Mouse (Mus musculus): ENCODE measurements at regions not wholly inside any gene's neighbourhood (a gene's known extent, or its start where the extent isn't known, plus 50 kb on each side); places are given as distances from the start of the nearest gene placed in this dataset.

DNA sequence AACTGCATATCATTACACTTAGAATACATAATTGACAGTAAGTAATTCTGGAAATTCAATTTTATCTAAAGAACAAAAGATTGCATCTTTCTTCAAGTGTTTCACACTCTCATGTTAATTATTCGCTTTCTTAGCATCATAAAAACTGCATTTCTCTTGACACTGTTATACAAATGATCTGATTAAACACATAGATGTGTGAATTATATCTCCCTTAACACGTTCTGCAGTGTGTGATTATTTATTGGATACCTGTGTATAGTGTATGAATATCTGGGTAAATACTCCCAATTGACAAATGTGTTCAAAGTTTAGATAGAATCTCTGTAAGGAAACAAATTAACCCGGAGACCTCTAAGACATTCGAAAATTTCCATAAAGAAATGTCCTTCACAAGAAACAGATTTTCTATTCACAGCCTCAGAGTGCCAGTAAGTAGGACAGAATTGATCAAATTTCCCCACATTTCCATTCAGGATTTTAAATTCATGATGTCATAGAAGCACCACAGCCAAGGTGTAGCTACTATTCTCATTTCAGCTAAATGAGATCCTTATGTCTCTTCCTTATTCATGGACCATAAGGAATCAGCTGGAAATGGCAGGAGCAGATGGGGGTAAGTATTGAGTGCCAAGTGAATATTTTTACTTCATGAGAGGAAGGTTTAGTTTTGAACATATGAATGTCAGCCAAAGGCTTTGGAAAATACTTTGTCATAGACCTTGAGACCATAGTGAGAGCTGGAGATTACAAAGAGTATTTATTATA is 2231.6 kb downstream of the Pcdh9 start:
- no peak overlapping the region for H3K27ac ChIP-seq (ENCODE audit: low read depth, low read length)
- no peaks in the 10 kb centered on the region for H3K27me3 ChIP-seq (ENCODE audit: control insufficient read depth, insufficient read depth, low read length)
- H3K9ac ChIP-seq (ENCODE audit: low read depth, low read length) = no peak overlapping the region
- no peaks in the 10 kb centered on the region for H3K36me3 ChIP-seq (ENCODE audit: control insufficient read depth, insufficient read depth, low read length)
- ATAC-seq (ENCODE audit: low FRiP score) = no peak
- 85% methylated on average over 4 of the region's 4 CpGs for WGBS
- H3K9me3 ChIP-seq (ENCODE audit: control insufficient read depth, low read length) = no peaks in the 10 kb centered on the region
- DNase-seq (ENCODE audit: low spot score) = no peak
- H3K4me1 ChIP-seq (replicated peaks; ENCODE audit: control insufficient read depth, insufficient read depth, low read length) = no peaks in the 10 kb centered on the region
- H3K4me3 ChIP-seq (ENCODE audit: low read depth, low read length) = no peak overlapping the region
- no peak overlapping the region for H3K4me2 ChIP-seq (replicated peaks; ENCODE audit: low read depth, low read length)

GRCm38 (mm10) chr14:91656011-91656410 is 2234.5 kb downstream of the Pcdh9 start:
- 85% methylated on average over 1 of the region's 1 CpGs for WGBS
- H3K4me2 ChIP-seq (replicated peaks; ENCODE audit: low read depth, low read length) = no peak overlapping the region

DNA sequence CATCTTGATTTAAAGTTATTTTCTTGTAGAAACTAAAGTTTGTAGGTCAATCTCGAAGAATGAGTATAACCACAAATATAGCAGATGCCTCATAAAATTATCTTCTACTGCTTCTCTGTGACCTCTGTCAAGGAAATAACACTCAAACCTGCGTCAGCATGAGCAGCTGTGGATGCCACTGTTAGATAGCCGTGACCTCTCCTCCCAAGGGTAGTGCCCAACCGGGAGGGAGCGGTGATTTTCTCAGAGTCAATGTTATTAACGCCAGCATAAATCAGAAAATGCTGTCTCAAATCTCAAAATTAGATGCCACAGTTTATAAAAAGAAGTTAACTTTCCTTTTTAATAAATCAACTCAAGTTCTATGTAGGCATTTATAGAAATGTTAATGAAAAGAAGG is 2259.5 kb downstream of the Pcdh9 start:
- H3K27me3 ChIP-seq (ENCODE audit: control insufficient read depth, insufficient read depth, low read length) = no peaks in the 10 kb centered on the region
- H3K9ac ChIP-seq (ENCODE audit: low read depth, low read length) = no peak overlapping the region
- no peaks in the 10 kb centered on the region for H3K9me3 ChIP-seq (ENCODE audit: control insufficient read depth, low read length)
- no peak overlapping the region for H3K27ac ChIP-seq (ENCODE audit: low read depth, low read length)
- ATAC-seq (ENCODE audit: low FRiP score) = no peak
- DNase-seq (ENCODE audit: low spot score) = peak; percentile 19
- 57% methylated on average over 6 of the region's 6 CpGs for WGBS
- no peaks in the 10 kb centered on the region for H3K36me3 ChIP-seq (ENCODE audit: control insufficient read depth, insufficient read depth, low read length)
- no peaks in the 10 kb centered on the region for H3K4me1 ChIP-seq (replicated peaks; ENCODE audit: control insufficient read depth, insufficient read depth, low read length)
- no peak overlapping the region for H3K4me3 ChIP-seq (ENCODE audit: low read depth, low read length)
- no peak overlapping the region for H3K4me2 ChIP-seq (replicated peaks; ENCODE audit: low read depth, low read length)

More at GRCm38 (mm10) chr14:91656011-91656410, 2234.5 kb downstream of the Pcdh9 start:
- H3K27ac ChIP-seq (ENCODE audit: low read depth, low read length) = no peak overlapping the region
- ATAC-seq (ENCODE audit: low FRiP score) (no peak), DNase-seq (ENCODE audit: low spot score) (no peak)
- no peak overlapping the region for H3K9ac ChIP-seq (ENCODE audit: low read depth, low read length)
- H3K27me3 ChIP-seq (ENCODE audit: control insufficient read depth, insufficient read depth, low read length) = no peaks in the 10 kb centered on the region
- no peaks in the 10 kb centered on the region for H3K9me3 ChIP-seq (ENCODE audit: control insufficient read depth, low read length)
- no peaks in the 10 kb centered on the region for H3K4me1 ChIP-seq (replicated peaks; ENCODE audit: control insufficient read depth, insufficient read depth, low read length)
- H3K4me3 ChIP-seq (ENCODE audit: low read depth, low read length) = no peak overlapping the region
- H3K36me3 ChIP-seq (ENCODE audit: control insufficient read depth, insufficient read depth, low read length) = no peaks in the 10 kb centered on the region

DNA sequence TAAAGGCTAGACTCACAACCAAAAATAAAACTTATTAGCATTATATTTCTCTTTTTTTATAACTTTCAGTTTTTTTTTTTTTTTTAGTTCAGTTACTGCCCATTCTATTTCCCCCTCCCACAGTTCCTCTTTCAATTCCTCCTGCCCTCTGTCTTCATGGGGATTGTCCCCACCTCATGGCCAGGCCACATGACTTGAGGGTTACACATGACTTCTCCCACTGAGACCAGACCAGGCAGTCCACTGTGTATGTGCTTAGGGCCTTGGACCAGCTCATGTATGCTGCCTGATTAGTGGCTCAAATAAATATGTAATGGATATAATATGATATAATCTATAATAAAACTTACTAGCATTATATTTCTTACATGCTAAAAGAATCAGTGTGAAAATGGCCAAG is 2276.1 kb downstream of the Pcdh9 start:
- H3K4me3 ChIP-seq (ENCODE audit: low read depth, low read length) = no peak overlapping the region
- H3K9me3 ChIP-seq (ENCODE audit: control insufficient read depth, low read length) = no peaks in the 10 kb centered on the region

GRCm38 (mm10) chr14:91604570-91604969 is 2285.9 kb downstream of the Pcdh9 start:
- ATAC-seq (ENCODE audit: low FRiP score) (no peak), DNase-seq (ENCODE audit: low spot score) (no peak)
- Histone ChIP-seq H3K27me3 (ENCODE audit: control insufficient read depth, insufficient read depth, low read length) (no peaks in the 10 kb centered on the region), H3K4me2 (replicated peaks; ENCODE audit: low read depth, low read length) (no peak overlapping the region), H3K9me3 (ENCODE audit: control insufficient read depth, low read length) (no peaks in the 10 kb centered on the region), H3K4me1 (replicated peaks; ENCODE audit: control insufficient read depth, insufficient read depth, low read length) (no peaks in the 10 kb centered on the region), H3K9ac (ENCODE audit: low read depth, low read length) (no peak overlapping the region), H3K27ac (ENCODE audit: low read depth, low read length) (no peak overlapping the region), H3K36me3 (ENCODE audit: control insufficient read depth, insufficient read depth, low read length) (no peaks in the 10 kb centered on the region), H3K4me3 (ENCODE audit: low read depth, low read length) (no peak overlapping the region)

More for the DNA sequence above, 2276.1 kb downstream of the Pcdh9 start:
- Histone ChIP-seq H3K27ac (ENCODE audit: low read depth, low read length) (no peak overlapping the region), H3K27me3 (ENCODE audit: control insufficient read depth, insufficient read depth, low read length) (no peaks in the 10 kb centered on the region), H3K4me2 (replicated peaks; ENCODE audit: low read depth, low read length) (no peak overlapping the region), H3K36me3 (ENCODE audit: control insufficient read depth, insufficient read depth, low read length) (no peaks in the 10 kb centered on the region), H3K4me1 (replicated peaks; ENCODE audit: control insufficient read depth, insufficient read depth, low read length) (no peaks in the 10 kb centered on the region), H3K9ac (ENCODE audit: low read depth, low read length) (no peak overlapping the region)
- DNase-seq (ENCODE audit: low spot score) = no peak
- ATAC-seq (ENCODE audit: low FRiP score) = no peak

GRCm38 (mm10) chr14:91582462-91582861 is 2308.0 kb downstream of the Pcdh9 start:
- WGBS = 83% methylated on average over 1 of the region's 1 CpGs

DNA sequence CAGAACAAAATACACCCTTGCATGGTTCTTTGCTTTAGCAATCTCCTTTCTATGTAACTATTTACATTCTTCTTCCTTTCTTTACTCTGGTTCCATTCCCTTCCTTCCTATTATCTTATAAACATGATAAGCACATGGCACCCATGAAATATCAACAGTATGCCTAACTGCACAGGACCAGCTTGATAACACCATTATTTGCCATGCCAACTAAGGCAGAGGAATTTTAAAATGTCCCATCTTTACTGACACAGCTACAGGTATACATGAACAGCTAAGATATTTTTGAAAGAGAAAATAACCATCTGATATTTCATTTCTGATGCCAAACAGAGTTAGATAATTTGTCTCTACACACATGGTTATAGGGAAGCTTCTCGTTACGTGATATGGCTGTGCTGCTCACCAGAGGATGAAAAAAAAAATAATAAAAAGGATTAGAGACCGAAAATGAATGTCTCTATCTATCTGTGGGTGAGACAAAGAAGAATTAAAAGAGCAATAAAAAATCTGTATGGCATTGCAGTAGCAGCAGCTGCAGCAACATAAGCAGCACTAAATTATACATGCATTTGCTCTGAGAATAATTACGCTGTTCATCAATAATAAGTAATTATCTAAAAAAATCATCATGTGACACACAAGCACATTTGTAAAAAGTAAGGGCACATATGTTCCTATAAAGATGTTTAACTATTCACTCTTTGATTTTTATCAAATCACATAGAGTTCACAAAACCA is 2308.6 kb downstream of the Pcdh9 start:
- H3K27ac ChIP-seq (ENCODE audit: low read depth, low read length) = no peak overlapping the region
- DNase-seq (ENCODE audit: low spot score) = no peak

More at GRCm38 (mm10) chr14:91582462-91582861, 2308.0 kb downstream of the Pcdh9 start:
- Histone ChIP-seq H3K27me3 (ENCODE audit: control insufficient read depth, insufficient read depth, low read length) (no peaks in the 10 kb centered on the region), H3K27ac (ENCODE audit: low read depth, low read length) (no peak overlapping the region), H3K36me3 (ENCODE audit: control insufficient read depth, insufficient read depth, low read length) (no peaks in the 10 kb centered on the region), H3K4me1 (replicated peaks; ENCODE audit: control insufficient read depth, insufficient read depth, low read length) (no peaks in the 10 kb centered on the region), H3K4me3 (ENCODE audit: low read depth, low read length) (no peak overlapping the region), H3K9me3 (ENCODE audit: control insufficient read depth, low read length) (no peaks in the 10 kb centered on the region), H3K9ac (ENCODE audit: low read depth, low read length) (no peak overlapping the region), H3K4me2 (replicated peaks; ENCODE audit: low read depth, low read length) (no peak overlapping the region)
- DNase-seq (ENCODE audit: low spot score) = no peak
- ATAC-seq (ENCODE audit: low FRiP score) = no peak

GRCm38 (mm10) chr14:91569100-91569499 is 2321.4 kb downstream of the Pcdh9 start:
- no peak overlapping the region for H3K9ac ChIP-seq (ENCODE audit: low read depth, low read length)
- H3K4me1 ChIP-seq (replicated peaks; ENCODE audit: control insufficient read depth, insufficient read depth, low read length) = no peaks in the 10 kb centered on the region
- H3K9me3 ChIP-seq (ENCODE audit: control insufficient read depth, low read length) = no peaks in the 10 kb centered on the region
- H3K4me3 ChIP-seq (ENCODE audit: low read depth, low read length) = no peak overlapping the region
- no peak overlapping the region for H3K4me2 ChIP-seq (replicated peaks; ENCODE audit: low read depth, low read length)
- DNase-seq (ENCODE audit: low spot score) (no peak), ATAC-seq (ENCODE audit: low FRiP score) (no peak)
- no peaks in the 10 kb centered on the region for H3K36me3 ChIP-seq (ENCODE audit: control insufficient read depth, insufficient read depth, low read length)
- no peaks in the 10 kb centered on the region for H3K27me3 ChIP-seq (ENCODE audit: control insufficient read depth, insufficient read depth, low read length)
- H3K27ac ChIP-seq (ENCODE audit: low read depth, low read length) = no peak overlapping the region

More for the DNA sequence above, 2308.6 kb downstream of the Pcdh9 start:
- H3K4me3 ChIP-seq (ENCODE audit: low read depth, low read length) = no peak overlapping the region
- H3K27me3 ChIP-seq (ENCODE audit: control insufficient read depth, insufficient read depth, low read length) = no peaks in the 10 kb centered on the region
- H3K4me2 ChIP-seq (replicated peaks; ENCODE audit: low read depth, low read length) = no peak overlapping the region
- H3K4me1 ChIP-seq (replicated peaks; ENCODE audit: control insufficient read depth, insufficient read depth, low read length) = no peaks in the 10 kb centered on the region
- H3K9me3 ChIP-seq (ENCODE audit: control insufficient read depth, low read length) = no peaks in the 10 kb centered on the region
- H3K9ac ChIP-seq (ENCODE audit: low read depth, low read length) = no peak overlapping the region
- no peak for ATAC-seq (ENCODE audit: low FRiP score)
- no peaks in the 10 kb centered on the region for H3K36me3 ChIP-seq (ENCODE audit: control insufficient read depth, insufficient read depth, low read length)
- 80% methylated on average over 4 of the region's 4 CpGs for WGBS

DNA sequence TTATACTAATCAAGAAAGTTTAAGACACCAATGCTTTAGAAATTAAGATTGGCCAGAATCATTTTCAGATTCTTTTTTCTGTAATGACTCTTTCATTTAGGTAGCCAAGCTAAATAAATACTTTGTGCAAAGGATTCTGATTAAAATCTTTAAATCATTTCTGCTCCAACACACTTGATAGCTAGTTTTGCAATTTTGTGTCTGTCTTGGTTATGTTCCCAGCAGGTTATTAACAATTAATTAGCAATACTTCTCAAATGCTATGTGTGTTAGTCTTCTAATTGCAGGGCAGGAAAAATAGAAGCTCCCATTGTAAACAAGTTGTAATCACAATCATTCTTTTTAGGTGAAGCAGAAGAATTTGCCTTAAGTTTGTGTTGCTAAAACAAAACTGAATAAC is 2351.3 kb downstream of the Pcdh9 start:
- Histone ChIP-seq H3K27ac (ENCODE audit: low read depth, low read length) (no peak overlapping the region), H3K36me3 (ENCODE audit: control insufficient read depth, insufficient read depth, low read length) (no peaks in the 10 kb centered on the region), H3K9me3 (ENCODE audit: control insufficient read depth, low read length) (no peaks in the 10 kb centered on the region), H3K27me3 (ENCODE audit: control insufficient read depth, insufficient read depth, low read length) (no peaks in the 10 kb centered on the region), H3K9ac (ENCODE audit: low read depth, low read length) (no peak overlapping the region), H3K4me3 (ENCODE audit: low read depth, low read length) (no peak overlapping the region), H3K4me2 (replicated peaks; ENCODE audit: low read depth, low read length) (no peak overlapping the region), H3K4me1 (replicated peaks; ENCODE audit: control insufficient read depth, insufficient read depth, low read length) (no peaks in the 10 kb centered on the region)
- ATAC-seq (ENCODE audit: low FRiP score) (no peak), DNase-seq (ENCODE audit: low spot score) (no peak)
